Mouse (Mus musculus) hindbrain, embryonic 15.5 days (tissue): ENCODE results near the gene Zdhhc5. TPM values are rescaled to one million over a fixed set of nuclear protein-coding genes. Genes with fewer than 3 reads are reported as not detected.
"Not testable (repeated sequence)": the region's sequence is repeated elsewhere in the genome, so short reads cannot be mapped to it uniquely, and the experiment has no call there.

Experiments used
- ATAC-seq: fragments of 200-750 bp; cut with Nextera tagmentation; 2 replicates; pipeline ENCODE4 v1.8.0; 2017; ENCODE audit warnings: low read depth, moderate number of reproducible peaks, moderate TSS enrichment; ENCODE audit not compliant: low FRiP score
- H3K27ac ChIP-seq: fragments of 300-500 bp; sonication (generic); replicated peaks from 2 replicates; pipeline ENCODE4 v1.5.1; 2015; ENCODE audit warnings: mild to moderate bottlenecking, inconsistent platforms
- H3K27me3 ChIP-seq: fragments of 300-500 bp; sonication (generic); 2 replicates; pipeline ENCODE4 v1.6.1; 2015; ENCODE audit warnings: control low read depth, inconsistent platforms
- H3K36me3 ChIP-seq: fragments of 300-500 bp; sonication (generic); 2 replicates; pipeline ENCODE4 v1.6.1; 2015; ENCODE audit warnings: control low read depth, inconsistent platforms
- H3K4me1 ChIP-seq: fragments of 300-500 bp; sonication (generic); replicated peaks from 2 replicates; pipeline ENCODE4 v1.6.1; 2015; ENCODE audit warnings: control low read depth, inconsistent platforms
- H3K4me2 ChIP-seq: fragments of 300-500 bp; sonication (generic); 2 replicates; pipeline ENCODE4 v1.6.1; 2015; ENCODE audit warnings: moderate library complexity, mild to moderate bottlenecking, inconsistent platforms
- H3K4me3 ChIP-seq: fragments of 300-500 bp; sonication (generic); 2 replicates; pipeline ENCODE4 v1.5.1; 2015; ENCODE audit warnings: mild to moderate bottlenecking, inconsistent platforms
- H3K9ac ChIP-seq: fragments of 300-500 bp; sonication (generic); 2 replicates; pipeline ENCODE4 v1.6.1; 2015; ENCODE audit warnings: inconsistent platforms
- H3K9me3 ChIP-seq: fragments of 300-500 bp; sonication (generic); 2 replicates; pipeline ENCODE4 v1.6.1; 2016; ENCODE audit warnings: control low read depth, inconsistent platforms
- WGBS: fragments of 180-500 bp; shearing (Covaris S2); methylation state at CpG from one replicate; pipeline ENCODE4 v1.1.7; 2015; 5-methylcytosine and 5-hydroxymethylcytosine counted together
- polyA plus RNA-seq: library from polyadenylated mRNA; unstranded; fragments of >200 nt; fragmentation: Nextera tagmentation; extraction: Ambion mirVana; gene quantifications from 2 replicates; pipeline ENCODE4 v1.2.1, GENCODE M21; 2015

Gene Zdhhc5
- polyA plus RNA-seq, 1 experiment from 2014 or later = 19.0 TPM

DNA sequence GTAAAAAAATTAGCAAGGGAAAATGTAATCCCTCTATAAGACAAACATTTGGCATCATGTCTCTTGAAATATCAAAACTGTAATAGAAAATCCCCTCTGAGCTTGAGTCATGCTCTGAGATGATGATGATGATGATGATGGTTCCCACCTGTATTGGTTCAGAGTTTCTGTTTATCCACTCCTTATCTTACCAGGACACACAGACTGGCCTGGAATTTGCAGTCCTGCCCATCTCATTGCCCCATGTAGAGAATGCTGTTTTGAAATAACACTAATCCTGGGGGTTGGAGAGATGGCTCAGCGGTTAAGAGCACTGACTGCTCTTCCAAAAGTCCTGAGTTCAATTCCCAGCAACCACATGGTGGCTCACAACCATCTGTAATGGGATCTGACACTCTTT is 17.4 kb upstream of the Zdhhc5 start:
- no peaks in the 10 kb centered on the region for H3K9me3 ChIP-seq
- ATAC-seq = no peak
- 79% methylated on average over 1 of the region's 1 CpGs for WGBS
- H3K4me2 ChIP-seq = no peak overlapping the region
- H3K36me3 ChIP-seq = no peaks in the 10 kb centered on the region
- H3K4me3 ChIP-seq = no peak overlapping the region
- no peak overlapping the region for H3K9ac ChIP-seq
- H3K27ac ChIP-seq = no peak overlapping the region
- no peaks in the 10 kb centered on the region for H3K27me3 ChIP-seq
- peaks cover 41% of the 10 kb centered on the region for H3K4me1 ChIP-seq

DNA sequence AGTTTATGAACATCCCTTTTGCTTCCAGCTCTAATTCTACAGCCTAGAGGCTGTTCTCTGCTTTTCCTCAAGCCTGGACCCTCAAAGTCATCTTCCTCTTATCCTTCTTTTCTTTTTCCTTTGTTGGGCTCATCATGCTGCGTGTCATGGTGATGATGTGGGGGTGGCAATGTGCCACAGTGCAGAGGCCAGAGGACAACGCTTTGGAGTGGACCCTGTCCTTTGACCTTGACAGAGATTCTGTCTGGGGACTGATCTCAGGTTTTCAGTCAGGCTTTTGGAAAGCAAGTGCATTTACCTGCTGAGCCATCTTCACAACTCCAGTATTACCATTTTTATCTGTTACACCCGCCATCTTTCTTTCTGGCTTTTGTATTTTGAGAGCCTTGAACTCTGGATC is 16.2 kb upstream of the Zdhhc5 start:
- 77% methylated on average over 3 of the region's 3 CpGs for WGBS
- H3K4me3 ChIP-seq = no peak overlapping the region
- H3K4me2 ChIP-seq = no peak overlapping the region
- H3K9me3 ChIP-seq = no peaks in the 10 kb centered on the region
- H3K27ac ChIP-seq = no peak overlapping the region
- H3K9ac ChIP-seq = no peak overlapping the region
- no peaks in the 10 kb centered on the region for H3K36me3 ChIP-seq
- ATAC-seq = no peak
- H3K27me3 ChIP-seq = no peaks in the 10 kb centered on the region
- peaks cover 34% of the 10 kb centered on the region for H3K4me1 ChIP-seq

DNA sequence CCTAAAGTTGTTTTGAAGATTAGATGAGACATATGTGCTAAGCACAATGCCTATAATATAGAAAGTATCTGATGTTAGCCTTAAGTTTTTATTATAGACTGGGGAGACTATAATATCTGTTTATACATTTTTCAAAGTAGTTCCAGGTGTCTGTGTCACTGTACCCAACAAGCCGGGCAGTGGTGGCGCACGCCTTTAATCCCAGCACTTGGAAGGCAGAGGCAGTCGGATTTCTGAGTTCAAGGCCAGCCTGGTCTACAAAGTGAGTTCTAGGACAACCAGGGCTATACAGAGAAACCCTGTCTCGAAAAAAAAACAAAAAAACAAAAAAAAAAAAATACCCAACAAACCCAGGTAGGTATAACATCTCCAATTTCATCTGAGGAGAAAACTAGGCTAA is 13.2 kb upstream of the Zdhhc5 start:
- Histone ChIP-seq H3K4me1 (peaks cover 30% of the 10 kb centered on the region), H3K36me3 (peaks cover 11% of the 10 kb centered on the region; the same call in 1 of the 2 replicates), H3K4me2 (peak overlapping the region; percentile 84)
- H3K9me3 ChIP-seq, H3K27me3 ChIP-seq, H3K4me3 ChIP-seq, H3K9ac ChIP-seq, ATAC-seq, H3K27ac ChIP-seq: not testable (repeated sequence)
- 87% methylated on average over 5 of the region's 5 CpGs for WGBS

DNA sequence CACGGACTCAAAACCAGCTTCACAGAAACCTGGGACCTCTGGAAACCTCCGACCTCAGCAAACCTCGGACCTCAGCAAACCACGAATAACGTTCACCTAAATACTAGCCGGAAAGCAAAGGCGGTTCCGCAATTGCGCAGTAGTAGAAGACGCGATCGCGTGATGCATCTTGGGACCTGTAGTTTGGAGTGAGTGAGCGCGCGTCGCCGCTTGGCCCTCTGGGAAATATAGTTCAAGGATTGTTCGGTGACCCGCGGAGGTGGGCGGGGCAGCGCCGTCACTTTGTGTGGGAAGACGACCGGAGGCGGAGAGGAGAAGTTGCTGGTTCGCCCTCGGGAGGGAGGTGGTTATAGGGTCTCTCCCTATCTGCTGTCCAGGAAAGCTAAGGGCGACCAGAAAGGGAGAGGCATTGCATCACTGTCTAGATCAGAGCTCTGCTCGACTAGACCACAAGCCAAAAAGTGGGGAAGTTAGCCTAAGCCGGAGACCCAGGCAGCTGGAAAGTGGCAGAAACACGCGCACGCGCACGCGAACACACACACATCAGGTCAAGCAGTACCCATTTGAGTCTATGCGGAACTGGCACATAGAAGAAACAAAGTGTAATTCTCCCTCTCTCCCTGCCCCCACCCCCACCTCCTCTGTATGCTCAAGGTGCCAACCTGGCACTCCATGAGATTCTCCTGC is 12.3 kb upstream of the Zdhhc5 start, which contains the start of gene Clp1:
Clp1 (minus strand) TSS at position 179 of the 687 bp plus-strand sequence.
- peak within 1 kb of the TSS; percentile 90 for H3K27ac ChIP-seq
- H3K4me1 ChIP-seq = peaks cover 28% of the 10 kb centered on the region
- H3K4me3 ChIP-seq = peak within 1 kb of the TSS; percentile 55
- peaks cover 14% of the 10 kb centered on the region; the same call in 1 of the 2 replicates for H3K36me3 ChIP-seq
- H3K27me3 ChIP-seq = no peaks in the 10 kb centered on the region
- peak within 1 kb of the TSS; percentile 48 for H3K9ac ChIP-seq
- under 1% methylated on average over 39 of the region's 39 CpGs for WGBS
- no peaks in the 10 kb centered on the region for H3K9me3 ChIP-seq
- ATAC-seq = peak; percentile 95
- peak within 1 kb of the TSS; percentile 84 for H3K4me2 ChIP-seq

DNA sequence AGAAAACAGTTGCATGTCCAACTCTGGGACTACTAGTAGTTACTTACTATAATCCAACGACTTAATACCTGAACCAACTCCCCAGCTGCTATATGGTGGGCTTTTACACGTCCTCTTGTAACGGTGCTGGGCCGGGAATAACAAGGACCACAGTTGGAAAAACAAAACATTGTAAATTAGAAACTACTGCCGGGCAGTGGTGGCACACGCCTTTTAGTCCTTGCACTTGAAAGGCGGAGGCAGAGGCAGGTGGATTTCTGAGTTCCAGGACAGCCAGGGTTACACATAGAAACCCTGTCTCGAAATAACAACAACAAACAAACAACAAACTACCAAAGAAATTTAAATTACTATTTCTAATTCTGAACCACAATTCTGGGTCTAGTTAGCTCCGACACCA is 11.7 kb upstream of the Zdhhc5 start:
- H3K9me3 ChIP-seq = no peaks in the 10 kb centered on the region
- H3K27ac ChIP-seq = peak overlapping the region; percentile 90
- ATAC-seq = peak; percentile 17; the same call in 1 of the 2 replicates
- H3K4me2 ChIP-seq = peak overlapping the region; percentile 84
- peak overlapping the region; percentile 46 for H3K9ac ChIP-seq
- no peaks in the 10 kb centered on the region for H3K27me3 ChIP-seq
- peak overlapping the region; percentile 55 for H3K4me3 ChIP-seq
- H3K4me1 ChIP-seq = peaks cover 28% of the 10 kb centered on the region
- whole genome bisulfite sequencing = 3% methylated on average over 9 of the region's 9 CpGs
- peaks cover 19% of the 10 kb centered on the region for H3K36me3 ChIP-seq

DNA sequence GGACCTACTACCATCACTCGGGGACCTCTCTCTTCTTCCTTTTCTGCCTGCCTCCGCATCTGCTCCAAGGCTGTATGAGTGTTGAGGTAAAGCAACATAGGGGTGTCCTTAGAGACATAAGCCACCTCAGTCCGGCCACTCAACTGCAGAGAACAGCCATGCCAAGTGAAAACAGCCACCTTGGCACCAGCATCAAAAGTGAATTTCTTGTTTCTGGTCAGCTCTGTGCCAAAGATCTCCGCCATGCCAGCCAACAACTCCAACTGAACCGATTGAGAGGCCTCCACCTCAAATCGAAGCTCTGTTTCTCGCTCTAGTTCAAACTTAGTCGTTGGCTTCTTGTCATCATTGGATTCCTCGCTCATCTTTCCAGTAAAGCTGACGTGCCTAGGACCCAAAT is 10.8 kb upstream of the Zdhhc5 start:
- ATAC-seq = no peak
- H3K9ac ChIP-seq = no peak overlapping the region
- H3K27me3 ChIP-seq = no peaks in the 10 kb centered on the region
- H3K4me1 ChIP-seq = peaks cover 28% of the 10 kb centered on the region
- H3K36me3 ChIP-seq = peaks cover 27% of the 10 kb centered on the region
- peak overlapping the region; percentile 84 for H3K4me2 ChIP-seq
- H3K9me3 ChIP-seq = no peaks in the 10 kb centered on the region
- WGBS = 94% methylated on average over 10 of the region's 10 CpGs
- no peak overlapping the region for H3K27ac ChIP-seq
- H3K4me3 ChIP-seq = peak overlapping the region; percentile 55; the same call in 1 of the 2 replicates

DNA sequence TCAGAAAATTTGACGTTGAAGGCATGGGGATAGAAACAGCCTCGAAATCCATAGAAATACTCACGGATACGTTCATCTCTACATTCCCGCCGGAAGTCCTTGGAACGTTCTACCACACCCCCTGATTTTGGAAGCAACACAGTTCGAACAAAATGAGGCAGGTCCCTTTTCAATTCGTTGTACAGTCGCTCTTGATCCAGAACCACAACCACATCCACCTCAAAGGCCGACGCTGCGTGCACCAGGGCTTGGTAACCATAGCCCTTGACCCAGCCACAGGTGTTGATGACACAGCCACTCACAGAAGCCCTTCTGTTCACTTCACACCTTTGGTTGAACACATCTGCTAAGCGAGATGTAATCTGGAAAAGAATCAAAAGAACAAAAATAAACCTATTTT is 8.9 kb upstream of the Zdhhc5 start:
- no peak for ATAC-seq
- H3K27me3 ChIP-seq = no peaks in the 10 kb centered on the region
- H3K27ac ChIP-seq = no peak overlapping the region
- H3K4me3 ChIP-seq = no peak overlapping the region
- no peak overlapping the region for H3K9ac ChIP-seq
- H3K36me3 ChIP-seq = peaks cover 27% of the 10 kb centered on the region
- no peak overlapping the region for H3K4me2 ChIP-seq
- no peaks in the 10 kb centered on the region for H3K9me3 ChIP-seq
- peaks cover 28% of the 10 kb centered on the region for H3K4me1 ChIP-seq
- 96% methylated on average over 14 of the region's 14 CpGs for WGBS

DNA sequence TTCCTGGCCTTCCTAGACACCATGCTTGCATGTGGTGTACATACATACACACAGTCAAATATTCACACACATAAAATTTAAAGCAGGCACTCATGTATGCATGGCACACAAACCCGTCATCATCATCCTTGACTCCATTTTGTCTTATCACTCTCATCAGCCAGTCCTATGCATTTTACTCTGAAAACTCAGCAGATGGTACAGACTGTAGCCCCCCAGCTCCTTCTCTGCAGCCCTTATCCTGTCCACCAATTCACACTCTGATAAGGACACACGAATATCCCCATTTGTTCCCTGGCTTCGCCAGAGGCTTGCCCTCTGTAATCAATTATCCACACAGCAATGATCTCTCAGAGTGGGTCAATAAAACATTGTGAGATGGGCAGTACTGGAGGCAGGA is 6.2 kb upstream of the Zdhhc5 start:
- H3K27ac ChIP-seq = no peak overlapping the region
- H3K4me2 ChIP-seq = no peak overlapping the region
- H3K36me3 ChIP-seq = peaks cover 27% of the 10 kb centered on the region
- no peaks in the 10 kb centered on the region for H3K27me3 ChIP-seq
- 78% methylated on average over 3 of the region's 3 CpGs for WGBS
- peaks cover 28% of the 10 kb centered on the region for H3K4me1 ChIP-seq
- no peaks in the 10 kb centered on the region for H3K9me3 ChIP-seq
- H3K4me3 ChIP-seq = no peak overlapping the region
- no peak overlapping the region for H3K9ac ChIP-seq
- ATAC-seq = no peak

DNA sequence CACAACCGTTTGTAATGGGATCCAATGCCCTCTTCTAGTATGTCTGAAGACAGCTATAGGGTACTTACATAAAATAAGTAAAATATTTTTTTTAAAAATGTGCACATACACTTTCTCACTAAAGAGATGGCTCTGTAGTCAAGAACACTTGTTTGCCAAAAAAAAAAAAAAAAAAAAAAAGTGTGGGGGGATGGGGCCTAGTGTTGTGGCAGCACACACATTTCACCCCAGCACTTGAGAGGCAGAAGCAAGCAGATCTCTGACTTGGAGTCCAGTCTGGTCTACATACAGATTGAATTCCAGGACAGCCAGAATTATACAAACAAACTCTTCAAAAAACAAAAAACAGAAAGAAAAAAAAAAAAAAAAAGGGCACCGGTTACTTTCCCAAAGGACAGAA is 5.7 kb upstream of the Zdhhc5 start:
- Histone ChIP-seq H3K4me3 (no peak overlapping the region), H3K9me3 (no peaks in the 10 kb centered on the region), H3K4me1 (peaks cover 23% of the 10 kb centered on the region), H3K9ac (no peak overlapping the region), H3K4me2 (no peak overlapping the region), H3K27ac (no peak overlapping the region), H3K27me3 (no peaks in the 10 kb centered on the region), H3K36me3 (peaks cover 27% of the 10 kb centered on the region)
- ATAC-seq = no peak
- 96% methylated on average over 2 of the region's 2 CpGs for WGBS

DNA sequence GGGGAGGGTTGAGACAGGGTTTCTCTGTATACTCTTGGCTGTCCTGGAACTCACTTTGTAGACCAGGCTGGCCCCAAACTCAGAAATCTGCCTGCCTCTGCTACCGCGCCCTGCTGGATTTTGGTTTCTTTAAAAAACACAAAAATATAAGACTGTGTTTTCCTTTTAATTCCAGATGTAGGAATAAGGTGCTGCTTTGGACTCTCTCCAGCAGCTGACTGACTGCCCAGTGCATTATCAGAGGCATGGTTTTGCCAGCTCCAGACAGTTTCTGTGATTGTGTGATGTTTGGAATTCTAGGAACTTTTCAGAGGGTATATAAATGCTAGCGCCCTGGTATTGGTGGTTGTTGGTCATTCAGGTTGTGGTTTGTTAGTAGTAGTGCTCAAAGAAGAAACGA is 2.4 kb upstream of the Zdhhc5 start:
- peaks cover 23% of the 10 kb centered on the region for H3K4me1 ChIP-seq
- no peak overlapping the region for H3K4me3 ChIP-seq
- no peak overlapping the region for H3K9ac ChIP-seq
- ATAC-seq = no peak
- no peak overlapping the region for H3K27ac ChIP-seq
- no peak overlapping the region for H3K4me2 ChIP-seq
- H3K36me3 ChIP-seq = peaks cover 13% of the 10 kb centered on the region
- whole genome bisulfite sequencing = 93% methylated on average over 4 of the region's 4 CpGs
- H3K9me3 ChIP-seq = no peaks in the 10 kb centered on the region
- no peaks in the 10 kb centered on the region for H3K27me3 ChIP-seq

DNA sequence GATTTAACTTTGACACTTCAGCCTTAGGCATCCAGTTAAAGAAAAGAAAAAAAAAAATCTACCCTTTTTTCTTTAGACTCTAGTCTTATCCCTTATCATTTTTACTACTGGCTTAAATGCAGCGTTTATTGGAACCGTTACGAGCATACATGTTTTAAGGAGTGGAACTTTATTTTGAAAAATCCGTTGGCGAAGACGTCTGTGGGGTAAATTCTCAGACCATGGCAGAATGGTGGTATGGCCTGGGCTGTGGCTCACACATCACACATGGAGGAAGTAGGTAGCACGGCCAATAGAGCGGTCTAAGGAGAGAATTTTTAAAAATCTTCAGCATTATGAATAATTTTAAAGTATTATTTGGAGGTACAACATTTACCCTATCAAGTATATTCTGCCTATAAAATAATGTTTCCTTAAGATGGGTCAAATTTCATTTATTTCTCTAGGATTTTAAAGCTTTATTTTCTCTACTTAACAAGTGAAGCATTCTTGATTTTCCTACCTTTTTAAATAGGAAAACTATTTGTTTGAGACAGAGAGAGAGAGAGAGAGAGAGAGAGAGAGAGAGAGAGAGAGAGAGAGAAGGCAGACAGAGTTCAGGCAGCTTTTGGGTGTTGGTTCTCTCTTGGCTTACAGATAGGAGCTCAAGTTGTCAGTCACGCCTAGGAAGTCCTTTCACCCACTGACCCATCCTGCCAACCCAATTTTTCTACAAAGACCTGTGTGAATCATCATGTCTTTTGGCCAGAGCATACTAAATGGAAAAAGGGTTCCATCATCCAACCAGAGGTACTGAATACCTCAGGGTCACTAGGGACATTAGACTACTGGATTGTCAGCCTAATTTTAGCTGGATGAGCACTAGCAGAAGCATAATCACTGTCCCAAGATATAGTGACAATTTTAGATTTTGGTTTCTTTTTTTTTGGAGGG is 1.7 kb upstream of the Zdhhc5 start:
- Histone ChIP-seq H3K9me3 (no peaks in the 10 kb centered on the region), H3K4me2 (peak overlapping the region; percentile 96), H3K4me1 (peaks cover 27% of the 10 kb centered on the region), H3K36me3 (peaks cover 7% of the 10 kb centered on the region), H3K27me3 (no peaks in the 10 kb centered on the region), H3K27ac (peak overlapping the region; percentile 94), H3K4me3 (peak overlapping the region; percentile 93), H3K9ac (peak overlapping the region; percentile 58)
- WGBS = 38% methylated on average over 9 of the region's 9 CpGs
- no peak for ATAC-seq
